Mouse (Mus musculus): ENCODE measurements around the gene Pqlc2. TPM values are rescaled to one million over a fixed set of nuclear protein-coding genes. Genes with fewer than 3 reads are reported as not detected.

Gene Pqlc2
- polyA plus RNA-seq, 1 experiment from 2014 or later, result 13.3 TPM

DNA sequence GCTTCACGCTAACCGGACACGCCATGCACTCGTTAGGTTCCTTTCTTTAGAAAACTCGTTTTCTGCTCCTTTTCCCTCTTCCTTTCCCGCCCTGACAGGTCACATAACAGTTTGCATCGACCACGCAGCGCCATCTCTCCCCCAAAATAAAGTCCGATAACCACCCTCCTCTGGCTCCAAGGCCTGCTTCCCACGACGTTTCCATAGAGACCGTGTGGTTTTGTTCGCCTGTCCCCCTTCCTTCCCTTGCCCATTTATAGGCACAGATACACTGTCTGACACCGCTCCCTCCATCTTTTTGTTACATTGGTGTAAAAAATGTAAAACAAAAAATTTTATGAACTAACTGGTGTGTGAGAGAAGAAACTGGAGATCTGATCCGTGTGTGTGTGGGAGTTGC, 19.4 kb downstream of the Pqlc2 start:
- H3K27me3 ChIP-seq (ENCODE audit: control insufficient read depth, insufficient read depth, low read length), result no peaks in the 10 kb centered on the region
- no peak overlapping the region for H3K4me3 ChIP-seq (ENCODE audit: low read length)
- no peak for ATAC-seq (ENCODE audit: low FRiP score, low TSS enrichment)
- H3K4me1 ChIP-seq (ENCODE audit: control insufficient read depth, insufficient read depth, low read length), result no peaks in the 10 kb centered on the region
- 85% methylated on average over 16 of the region's 16 CpGs for WGBS
- no peak overlapping the region for H3K4me2 ChIP-seq (replicated peaks; ENCODE audit: low read depth, low read length)
- H3K27ac ChIP-seq (ENCODE audit: low read depth, low read length), result no peak overlapping the region
- no peaks in the 10 kb centered on the region for H3K9me3 ChIP-seq (ENCODE audit: control insufficient read depth, low read length)
- peaks cover 48% of the 10 kb centered on the region for H3K36me3 ChIP-seq (ENCODE audit: control insufficient read depth, insufficient read depth, low read length)
- H3K9ac ChIP-seq (ENCODE audit: low read depth, low read length), result no peak overlapping the region

DNA sequence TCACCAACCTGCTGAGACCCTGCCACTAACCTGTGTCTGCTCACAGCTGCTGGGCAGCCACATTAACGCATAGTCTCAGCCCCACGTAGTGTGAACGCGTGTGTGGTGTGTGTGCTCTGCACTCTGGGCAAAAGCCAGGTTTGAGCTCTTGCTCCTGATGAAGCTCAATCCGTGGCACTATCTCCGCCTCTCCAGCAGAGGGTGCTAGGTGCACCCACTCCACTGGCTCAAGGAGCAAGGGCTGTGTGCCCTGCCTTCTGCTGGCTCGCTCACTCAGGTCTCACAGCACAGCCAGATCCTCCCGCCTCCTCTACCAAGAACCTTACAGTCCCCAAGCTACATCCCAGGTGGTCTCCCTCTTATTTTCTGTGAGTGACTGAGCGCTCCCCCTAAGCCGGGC, 21.5 kb downstream of the Pqlc2 start:
- Histone ChIP-seq H3K4me1 (ENCODE audit: control insufficient read depth, insufficient read depth, low read length) (peaks cover 4% of the 10 kb centered on the region; the same call in 1 of the 2 replicates), H3K4me2 (replicated peaks; ENCODE audit: low read depth, low read length) (no peak overlapping the region), H3K36me3 (ENCODE audit: control insufficient read depth, insufficient read depth, low read length) (peaks cover 48% of the 10 kb centered on the region), H3K27me3 (ENCODE audit: control insufficient read depth, insufficient read depth, low read length) (no peaks in the 10 kb centered on the region), H3K27ac (ENCODE audit: low read depth, low read length) (no peak overlapping the region), H3K9me3 (ENCODE audit: control insufficient read depth, low read length) (no peaks in the 10 kb centered on the region), H3K9ac (ENCODE audit: low read depth, low read length) (no peak overlapping the region), H3K4me3 (ENCODE audit: low read length) (no peak overlapping the region)
- ATAC-seq (ENCODE audit: low FRiP score, low TSS enrichment), result no peak
- WGBS, result 65% methylated on average over 10 of the region's 10 CpGs

GRCm38 (mm10) chr4:139287122-139287863, 23.2 kb downstream of the Pqlc2 start:
- H3K9me3 ChIP-seq (ENCODE audit: control insufficient read depth, low read length), result no peaks in the 10 kb centered on the region
- H3K4me2 ChIP-seq (replicated peaks; ENCODE audit: low read depth, low read length), result no peak overlapping the region
- no peaks in the 10 kb centered on the region for H3K27me3 ChIP-seq (ENCODE audit: control insufficient read depth, insufficient read depth, low read length)
- H3K27ac ChIP-seq (ENCODE audit: low read depth, low read length), result no peak overlapping the region; the same call in 1 of the 2 replicates
- peaks cover 18% of the 10 kb centered on the region for H3K4me1 ChIP-seq (ENCODE audit: control insufficient read depth, insufficient read depth, low read length)
- no peak overlapping the region for H3K9ac ChIP-seq (ENCODE audit: low read depth, low read length)
- 77% methylated on average over 18 of the region's 18 CpGs for WGBS
- H3K36me3 ChIP-seq (ENCODE audit: control insufficient read depth, insufficient read depth, low read length), result peaks cover 53% of the 10 kb centered on the region
- no peak overlapping the region for H3K4me3 ChIP-seq (ENCODE audit: low read length)
- ATAC-seq (ENCODE audit: low FRiP score, low TSS enrichment), result no peak

DNA sequence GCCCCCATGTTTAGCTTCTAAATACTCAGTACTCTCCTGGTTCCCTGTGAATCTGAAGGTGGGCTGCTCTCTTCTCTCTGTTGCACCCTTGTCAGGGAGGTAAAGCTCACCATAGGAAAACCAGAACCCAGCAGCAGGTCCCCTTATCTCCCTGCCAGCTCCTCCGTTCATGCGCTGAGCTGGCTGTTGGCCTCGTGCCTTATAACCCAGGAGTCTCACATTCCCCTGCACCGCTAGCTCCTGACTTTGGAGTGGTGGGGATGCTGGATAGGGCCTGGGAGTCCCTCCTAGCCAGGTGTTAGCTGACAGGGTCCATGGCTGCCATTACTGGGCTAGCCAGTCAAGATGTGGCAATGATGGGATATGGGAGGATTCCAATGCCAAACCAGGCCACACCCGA, 24.3 kb downstream of the Pqlc2 start:
- ATAC-seq (ENCODE audit: low FRiP score, low TSS enrichment), result no peak
- no peaks in the 10 kb centered on the region for H3K9me3 ChIP-seq (ENCODE audit: control insufficient read depth, low read length)
- no peak overlapping the region for H3K9ac ChIP-seq (ENCODE audit: low read depth, low read length)
- 80% methylated on average over 5 of the region's 5 CpGs for WGBS
- peaks cover 58% of the 10 kb centered on the region for H3K36me3 ChIP-seq (ENCODE audit: control insufficient read depth, insufficient read depth, low read length)
- H3K27me3 ChIP-seq (ENCODE audit: control insufficient read depth, insufficient read depth, low read length), result no peaks in the 10 kb centered on the region
- H3K4me2 ChIP-seq (replicated peaks; ENCODE audit: low read depth, low read length), result no peak overlapping the region
- H3K4me3 ChIP-seq (ENCODE audit: low read length), result no peak overlapping the region
- H3K4me1 ChIP-seq (ENCODE audit: control insufficient read depth, insufficient read depth, low read length), result peaks cover 26% of the 10 kb centered on the region
- H3K27ac ChIP-seq (ENCODE audit: low read depth, low read length), result no peak overlapping the region

DNA sequence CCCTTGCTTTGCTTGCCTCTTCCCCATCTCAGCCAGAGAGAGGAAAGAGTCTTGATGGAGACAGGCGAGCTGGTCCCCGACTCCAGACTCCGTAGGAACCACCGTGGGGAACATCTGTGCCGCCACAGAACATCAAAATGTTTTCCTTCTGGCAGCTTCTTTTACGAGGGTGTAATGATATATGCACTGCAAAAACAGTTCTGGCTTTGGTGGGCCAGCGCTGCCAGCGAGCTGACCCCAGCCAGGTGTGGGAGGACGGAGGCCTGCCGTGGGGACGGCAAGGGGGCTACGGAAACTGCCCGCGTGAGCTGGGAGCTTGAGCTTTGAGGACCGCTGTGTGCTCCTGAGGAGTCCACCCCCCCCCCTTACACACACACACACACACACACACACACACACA, 25.6 kb downstream of the Pqlc2 start:
- 27% methylated on average over 14 of the region's 15 CpGs for WGBS
- H3K9ac ChIP-seq (ENCODE audit: low read depth, low read length), result no peak overlapping the region
- H3K9me3 ChIP-seq (ENCODE audit: control insufficient read depth, low read length), result no peaks in the 10 kb centered on the region
- peaks cover 58% of the 10 kb centered on the region for H3K36me3 ChIP-seq (ENCODE audit: control insufficient read depth, insufficient read depth, low read length)
- no peaks in the 10 kb centered on the region for H3K27me3 ChIP-seq (ENCODE audit: control insufficient read depth, insufficient read depth, low read length)
- H3K4me2 ChIP-seq (replicated peaks; ENCODE audit: low read depth, low read length), result no peak overlapping the region
- H3K27ac ChIP-seq (ENCODE audit: low read depth, low read length), result no peak overlapping the region
- peaks cover 26% of the 10 kb centered on the region for H3K4me1 ChIP-seq (ENCODE audit: control insufficient read depth, insufficient read depth, low read length)
- no peak overlapping the region for H3K4me3 ChIP-seq (ENCODE audit: low read length)
- no peak for ATAC-seq (ENCODE audit: low FRiP score, low TSS enrichment)

GRCm38 (mm10) chr4:139282955-139283417, 27.5 kb downstream of the Pqlc2 start:
- peak; percentile 72 for ATAC-seq (ENCODE audit: low FRiP score, low TSS enrichment)
- Histone ChIP-seq H3K36me3 (ENCODE audit: control insufficient read depth, insufficient read depth, low read length) (peaks cover 41% of the 10 kb centered on the region), H3K27me3 (ENCODE audit: control insufficient read depth, insufficient read depth, low read length) (no peaks in the 10 kb centered on the region), H3K9ac (ENCODE audit: low read depth, low read length) (no peak overlapping the region), H3K4me3 (ENCODE audit: low read length) (no peak overlapping the region), H3K4me1 (ENCODE audit: control insufficient read depth, insufficient read depth, low read length) (peaks cover 26% of the 10 kb centered on the region), H3K27ac (ENCODE audit: low read depth, low read length) (peak overlapping the region; percentile 51; the same call in 1 of the 2 replicates), H3K9me3 (ENCODE audit: control insufficient read depth, low read length) (no peaks in the 10 kb centered on the region), H3K4me2 (replicated peaks; ENCODE audit: low read depth, low read length) (no peak overlapping the region)
- WGBS, result 14% methylated on average over 6 of the region's 6 CpGs

DNA sequence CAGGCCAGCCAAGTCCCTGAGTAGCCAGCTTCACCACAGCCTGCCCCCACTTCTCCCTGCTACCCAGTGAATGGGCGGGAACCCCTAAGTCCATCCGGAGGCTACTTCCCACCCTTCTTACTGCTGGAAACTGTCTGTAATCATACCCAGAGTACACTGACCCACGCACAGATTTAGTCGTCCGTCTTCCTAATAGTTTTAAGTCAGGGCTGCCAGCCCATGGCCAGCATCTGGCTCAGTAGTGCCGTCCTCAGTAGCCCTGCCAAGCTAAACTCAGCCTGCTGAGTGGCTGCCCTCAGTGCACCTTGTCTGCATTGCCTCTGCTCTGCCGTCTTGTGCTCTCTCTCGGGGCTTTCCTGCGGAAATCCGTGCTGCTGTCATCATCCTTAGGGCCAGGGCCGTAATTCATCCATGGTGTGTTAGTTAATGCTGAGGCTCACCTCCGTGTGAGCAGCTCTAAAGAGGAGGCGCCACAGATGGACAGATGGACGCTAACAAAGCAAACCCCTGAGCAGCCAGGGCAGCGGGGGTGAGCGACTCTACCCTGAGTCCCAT, 28.6 kb downstream of the Pqlc2 start:
- Histone ChIP-seq H3K4me1 (ENCODE audit: control insufficient read depth, insufficient read depth, low read length) (peaks cover 26% of the 10 kb centered on the region), H3K27me3 (ENCODE audit: control insufficient read depth, insufficient read depth, low read length) (no peaks in the 10 kb centered on the region), H3K27ac (ENCODE audit: low read depth, low read length) (peak overlapping the region; percentile 51; the same call in 1 of the 2 replicates), H3K9ac (ENCODE audit: low read depth, low read length) (no peak overlapping the region), H3K4me3 (ENCODE audit: low read length) (no peak overlapping the region), H3K36me3 (ENCODE audit: control insufficient read depth, insufficient read depth, low read length) (peaks cover 34% of the 10 kb centered on the region), H3K4me2 (replicated peaks; ENCODE audit: low read depth, low read length) (no peak overlapping the region), H3K9me3 (ENCODE audit: control insufficient read depth, low read length) (no peaks in the 10 kb centered on the region)
- WGBS, result 21% methylated on average over 16 of the region's 16 CpGs
- no peak for ATAC-seq (ENCODE audit: low FRiP score, low TSS enrichment)

GRCm38 (mm10) chr4:139280530-139280929, 30.0 kb downstream of the Pqlc2 start:
- Histone ChIP-seq H3K27me3 (ENCODE audit: control insufficient read depth, insufficient read depth, low read length) (no peaks in the 10 kb centered on the region), H3K4me3 (ENCODE audit: low read length) (no peak overlapping the region), H3K27ac (ENCODE audit: low read depth, low read length) (no peak overlapping the region), H3K4me1 (ENCODE audit: control insufficient read depth, insufficient read depth, low read length) (peaks cover 26% of the 10 kb centered on the region), H3K9me3 (ENCODE audit: control insufficient read depth, low read length) (no peaks in the 10 kb centered on the region), H3K4me2 (replicated peaks; ENCODE audit: low read depth, low read length) (no peak overlapping the region), H3K9ac (ENCODE audit: low read depth, low read length) (no peak overlapping the region), H3K36me3 (ENCODE audit: control insufficient read depth, insufficient read depth, low read length) (peaks cover 34% of the 10 kb centered on the region)
- 93% methylated on average over 12 of the region's 12 CpGs for WGBS
- no peak for ATAC-seq (ENCODE audit: low FRiP score, low TSS enrichment)

- Histone ChIP-seq H3K4me2 (replicated peaks; ENCODE audit: low read depth, low read length) (no peak overlapping the region), H3K36me3 (ENCODE audit: control insufficient read depth, insufficient read depth, low read length) (peaks cover 41% of the 10 kb centered on the region), H3K4me3 (ENCODE audit: low read length) (no peak overlapping the region), H3K27ac (ENCODE audit: low read depth, low read length) (no peak overlapping the region), H3K27me3 (ENCODE audit: control insufficient read depth, insufficient read depth, low read length) (no peaks in the 10 kb centered on the region), H3K9ac (ENCODE audit: low read depth, low read length) (0 out of 2 replicates have a peak overlapping the region, but pooled peaks have one; percentile 12), H3K4me1 (ENCODE audit: control insufficient read depth, insufficient read depth, low read length) (no peaks in the 10 kb centered on the region), H3K9me3 (ENCODE audit: control insufficient read depth, low read length) (no peaks in the 10 kb centered on the region)
- ATAC-seq (ENCODE audit: low FRiP score, low TSS enrichment), result no peak
- WGBS, result 91% methylated on average over 7 of the region's 7 CpGs
Observed at GRCm38 (mm10) chr4:139276411-139276810, 34.1 kb downstream of the Pqlc2 start.
